Mouse (Mus musculus) adrenal gland, adult (tissue): ENCODE results near the gene Rbm6.

Experiments
- DNase-seq, 2 experiments: peaks; one replicate each; pipeline ENCODE4 v3.0.0; 2022 to 2023; ENCODE audit warnings: low spot score in 1 of 2; ENCODE audit not compliant: inconsistent age in 2 of 2

The Rbm6 gene

DNA sequence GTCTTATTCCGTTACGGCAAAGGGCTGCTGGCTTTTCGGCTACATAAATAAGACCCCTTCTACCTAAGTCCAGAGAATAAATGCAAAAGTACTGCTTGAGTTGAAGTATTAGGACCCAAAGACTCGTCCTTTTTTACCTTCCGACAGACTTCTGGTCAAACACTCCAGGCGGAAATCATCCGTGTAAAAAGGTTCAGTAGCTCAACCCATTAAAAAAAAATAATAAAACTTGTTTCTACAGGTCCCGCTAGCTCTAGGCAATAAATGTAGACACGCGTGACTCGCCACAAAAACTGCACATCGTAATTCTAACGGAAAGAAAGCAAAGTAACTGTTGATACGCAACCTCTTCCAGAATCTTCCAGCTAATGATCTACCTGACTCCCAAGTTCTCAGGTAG, at the start of gene Rbm6:
Gene Rbm6, minus strand, starts transcription at position 101 of the 400 bp plus-strand sequence.
- no peak for DNase-seq

DNA sequence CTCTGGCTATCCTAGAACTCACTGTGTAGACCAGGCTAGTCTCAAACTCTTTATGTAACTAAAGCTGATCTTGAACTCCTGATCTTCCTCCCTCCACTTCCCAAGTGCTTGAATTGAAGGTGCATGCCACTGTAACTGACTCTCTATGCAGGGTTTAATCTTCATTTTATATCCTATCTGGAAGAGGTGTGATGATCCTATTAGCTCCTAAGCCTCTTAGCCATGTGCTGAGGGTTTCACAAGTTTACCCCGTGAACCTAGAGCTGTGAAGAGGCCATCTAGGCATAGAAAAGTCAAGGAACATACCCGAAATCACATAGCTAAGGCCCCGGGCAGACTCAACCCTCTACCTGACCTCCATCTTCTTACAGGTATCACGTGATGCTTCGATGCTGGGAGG, 46.4 kb upstream of the Rbm6 start:
- no peak for DNase-seq

DNA sequence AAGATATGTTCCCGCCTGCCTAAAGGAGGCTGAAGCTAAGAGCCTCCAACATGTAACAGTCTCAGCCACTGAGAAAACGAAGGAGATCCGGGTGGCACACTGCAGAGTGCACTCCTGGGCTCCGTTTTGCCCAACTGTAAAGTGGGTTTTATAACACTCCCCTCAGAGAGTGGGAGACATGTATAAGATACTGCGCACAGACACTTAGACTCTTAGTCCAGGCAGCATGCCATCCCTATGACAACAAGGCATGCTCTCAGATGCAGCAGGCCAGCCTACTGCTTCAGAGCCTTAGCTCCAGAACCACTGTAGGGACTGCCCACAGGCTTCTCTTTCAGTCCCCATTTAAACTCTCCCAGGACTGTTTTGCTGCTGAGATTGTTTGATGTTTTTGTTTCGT, 45.8 kb upstream of the Rbm6 start:
- no peak for DNase-seq

DNA sequence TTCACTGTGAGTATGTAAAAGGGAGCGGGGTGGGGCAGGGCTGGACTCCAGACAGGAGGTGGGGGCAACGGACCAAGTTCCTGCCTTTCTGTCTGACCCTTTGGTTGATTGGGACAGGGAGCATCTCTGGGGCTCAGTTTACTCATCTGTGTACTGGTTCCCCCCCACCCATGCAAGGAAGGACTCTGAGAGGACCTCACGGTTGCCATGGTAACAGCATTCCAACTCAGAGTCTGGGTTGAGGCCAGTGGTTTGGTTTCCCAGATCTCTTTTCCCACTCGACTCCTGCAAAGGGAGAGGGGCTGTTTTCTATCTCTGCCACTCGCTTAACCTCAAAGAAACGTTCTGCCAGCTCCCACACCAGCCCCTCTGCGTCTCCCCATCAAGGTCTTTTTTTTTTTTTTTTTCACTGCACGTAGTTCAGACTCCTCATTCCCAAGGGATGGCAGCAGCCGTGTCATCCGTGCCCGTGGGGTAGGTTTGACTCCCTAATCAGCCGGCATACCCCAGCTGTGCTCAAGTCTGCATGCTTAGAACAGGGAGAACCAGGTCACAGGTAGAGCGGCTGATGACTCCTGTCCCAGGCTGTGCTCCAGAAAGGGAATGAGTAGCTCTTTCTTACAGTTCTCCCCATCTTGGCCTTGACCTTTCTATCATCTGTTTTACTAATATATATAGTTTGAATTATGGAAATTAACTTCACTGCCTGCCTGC, 45.0 kb upstream of the Rbm6 start:
- DNase-seq, result peak in 1 of 2 experiments; percentile 47

DNA sequence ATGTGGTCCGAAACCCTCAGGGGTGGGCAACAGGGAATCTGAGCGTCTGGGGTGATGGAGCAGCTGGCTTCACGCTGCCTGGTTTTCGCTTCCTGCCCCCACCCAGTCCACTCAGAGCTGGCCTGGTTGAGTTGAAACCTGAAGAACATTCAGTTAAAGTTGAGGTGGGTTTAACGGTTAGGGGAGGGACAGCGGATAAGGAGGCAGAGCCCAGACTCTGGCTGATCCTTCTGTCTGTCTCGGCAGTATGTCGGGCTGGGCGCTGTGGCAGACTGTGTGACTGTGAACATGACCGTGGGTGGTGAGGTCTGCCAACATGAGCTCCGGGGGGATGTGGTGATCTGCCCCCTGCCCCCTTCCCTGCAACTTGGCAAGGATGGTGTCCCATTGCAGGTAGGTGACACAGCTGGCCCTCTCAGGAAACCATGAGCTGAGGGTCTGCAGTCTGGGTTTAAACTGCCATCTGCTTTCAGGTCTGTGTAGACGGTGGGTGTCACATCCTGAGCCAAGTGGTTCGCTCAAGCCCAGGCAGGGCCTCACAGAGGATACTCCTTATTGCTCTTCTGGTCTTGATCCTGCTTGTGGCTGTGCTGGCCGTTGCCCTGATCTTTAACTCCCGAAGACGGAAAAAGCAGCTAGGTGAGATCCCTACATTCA, 41.9 kb upstream of the Rbm6 start:
- DNase-seq, result no peak

DNA sequence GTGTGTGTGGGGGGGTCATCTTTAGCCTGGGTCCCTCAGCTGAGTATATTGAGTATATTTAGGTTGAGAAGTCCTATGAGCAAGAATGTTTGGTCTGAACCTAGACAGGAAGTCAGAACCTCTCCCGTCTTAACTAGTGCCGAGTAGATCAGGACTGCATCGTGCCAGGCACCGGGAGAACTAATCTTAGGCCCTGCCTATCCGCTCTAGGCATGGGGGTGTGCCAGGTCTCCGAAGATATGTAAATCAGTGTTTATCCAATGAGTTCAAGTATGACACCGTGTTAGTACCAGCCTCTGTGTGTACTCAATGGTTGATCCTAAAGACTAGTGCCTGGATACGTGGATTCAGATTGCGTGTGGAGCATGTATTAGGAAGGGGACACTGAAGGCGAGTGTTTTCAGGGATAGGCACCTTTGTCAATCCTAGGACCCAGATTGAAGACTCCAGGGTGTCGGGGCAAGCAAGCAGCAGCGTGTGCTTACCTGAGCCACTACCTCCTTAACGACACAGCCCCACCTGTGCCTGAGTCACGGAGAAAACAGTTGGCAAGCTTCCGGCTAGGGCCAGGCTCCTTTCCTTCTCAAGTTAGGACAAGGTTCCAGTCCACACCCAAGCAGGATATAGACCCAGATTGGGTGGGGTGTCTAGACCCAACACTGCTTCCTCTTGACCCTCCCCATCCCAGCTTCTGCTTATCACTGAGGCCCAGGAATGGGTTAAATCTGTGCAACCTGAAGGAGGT, 37.2 kb upstream of the Rbm6 start:
- peak in 1 of 2 experiments; percentile 59 for DNase-seq

DNA sequence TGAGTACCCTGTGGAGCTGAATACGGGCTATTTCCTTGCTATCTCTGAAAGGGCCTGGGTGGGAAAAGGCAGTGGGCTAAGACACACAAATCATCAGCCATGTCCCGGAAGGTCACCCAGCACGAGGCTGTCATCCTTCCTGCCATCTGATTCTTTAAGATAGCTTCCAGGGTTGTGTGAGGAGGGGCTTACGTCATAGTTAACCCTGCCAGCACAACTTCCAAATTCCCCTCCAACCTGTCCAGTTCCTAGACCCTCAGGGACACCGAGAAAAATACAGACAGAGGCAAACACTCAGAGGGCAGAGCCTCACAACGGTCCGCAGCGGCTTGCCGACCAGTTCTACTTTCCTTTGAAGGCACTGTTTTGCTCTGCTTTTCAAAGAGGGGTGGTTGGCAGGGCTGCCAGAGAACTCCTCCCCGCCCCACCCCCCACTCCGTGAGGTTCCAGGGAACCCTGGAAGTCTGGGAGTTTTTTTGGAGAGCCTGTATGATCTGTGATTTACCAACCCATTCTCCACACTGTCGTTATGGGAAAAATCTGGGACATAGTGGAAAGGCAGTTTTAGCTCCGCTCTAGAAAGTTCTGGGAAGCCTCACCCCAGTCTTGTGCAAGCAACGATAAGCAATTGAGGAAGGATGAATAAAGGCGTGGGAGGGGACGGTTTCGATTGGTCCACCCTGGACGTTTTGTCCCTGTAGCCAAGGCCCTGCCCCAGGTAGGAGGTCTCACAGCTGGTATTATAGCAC, 35.5 kb upstream of the Rbm6 start:
- DNase-seq, result peak; percentile 65 to 88

DNA sequence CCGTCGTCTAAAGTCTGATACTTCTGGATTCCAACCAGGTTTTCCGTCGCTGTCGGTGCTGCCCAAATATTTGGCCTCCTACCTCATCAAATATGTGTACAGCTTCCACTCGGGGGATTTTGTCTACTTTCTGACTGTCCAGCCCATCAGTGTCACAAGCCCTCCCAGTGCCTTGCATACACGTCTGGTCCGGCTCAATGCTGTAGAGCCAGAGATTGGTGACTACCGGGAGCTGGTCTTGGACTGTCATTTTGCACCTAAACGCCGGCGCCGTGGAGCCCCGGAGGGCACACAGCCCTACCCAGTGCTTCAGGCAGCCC, 34.7 kb upstream of the Rbm6 start:
- DNase-seq, result peak in 1 of 2 experiments; percentile 36

DNA sequence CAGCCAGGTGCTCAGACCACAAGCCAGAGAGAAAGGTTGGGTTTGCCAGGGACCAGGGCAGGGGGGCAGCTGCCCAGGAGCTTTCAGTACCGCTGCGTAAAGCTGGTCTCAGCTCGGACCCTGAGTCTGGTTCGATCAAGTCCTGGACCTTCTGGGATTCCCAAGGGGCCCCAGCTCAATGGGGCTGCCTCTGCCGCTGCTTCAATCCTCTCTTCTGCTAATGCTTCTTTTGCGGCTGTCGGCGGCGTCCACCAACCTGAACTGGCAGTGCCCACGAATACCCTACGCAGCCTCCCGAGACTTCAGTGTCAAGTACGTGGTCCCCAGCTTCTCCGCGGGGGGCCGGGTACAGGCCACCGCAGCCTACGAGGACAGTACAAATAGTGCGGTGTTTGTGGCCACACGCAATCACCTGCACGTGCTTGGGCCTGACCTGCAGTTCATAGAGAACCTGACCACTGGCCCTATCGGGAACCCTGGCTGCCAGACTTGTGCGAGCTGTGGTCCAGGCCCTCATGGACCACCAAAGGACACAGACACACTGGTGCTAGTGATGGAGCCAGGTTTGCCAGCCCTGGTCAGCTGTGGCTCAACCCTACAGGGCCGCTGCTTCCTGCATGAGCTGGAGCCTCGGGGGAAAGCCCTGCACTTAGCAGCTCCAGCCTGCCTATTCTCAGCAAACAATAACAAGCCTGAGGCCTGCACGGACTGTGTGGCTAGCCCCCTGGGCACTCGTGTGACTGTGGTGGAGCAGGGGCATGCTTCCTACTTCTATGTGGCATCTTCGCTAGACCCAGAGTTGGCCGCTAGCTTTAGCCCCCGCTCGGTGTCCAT, 34.1 kb upstream of the Rbm6 start:
- peak in 1 of 2 experiments; percentile 75 for DNase-seq

DNA sequence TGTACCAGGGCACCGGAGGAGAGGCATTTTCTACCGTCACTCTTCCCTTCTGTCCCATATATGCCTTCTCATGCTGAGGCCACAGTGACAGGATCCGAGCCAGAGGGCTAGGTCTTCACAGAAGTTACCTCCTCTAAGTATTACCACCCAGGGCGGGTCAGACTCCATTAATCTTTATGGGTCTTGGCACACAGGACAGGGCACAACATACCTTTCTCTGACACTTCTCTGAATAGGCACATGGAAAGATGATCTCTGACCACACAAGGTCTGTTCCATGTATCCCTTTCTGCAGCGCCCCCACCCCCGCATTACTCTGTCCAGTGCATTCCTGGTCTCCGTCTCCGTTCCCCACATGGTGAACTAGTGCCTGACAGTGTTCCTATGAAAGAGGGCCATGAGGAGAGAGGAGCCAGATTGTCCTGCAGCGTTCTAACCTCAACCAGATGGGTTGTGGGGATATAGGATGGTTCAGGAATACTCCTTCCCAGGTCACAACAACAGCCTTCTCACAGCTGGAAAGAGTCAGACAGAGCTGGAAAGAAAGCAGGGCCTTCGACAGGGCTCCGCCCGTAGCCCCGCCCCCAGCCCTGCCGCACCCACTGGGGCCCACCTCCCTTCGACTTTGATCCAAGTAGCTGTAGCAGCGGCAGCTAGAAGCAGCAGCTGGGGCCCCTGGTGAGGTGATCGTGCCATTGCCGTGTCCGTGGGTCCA, 33.4 kb upstream of the Rbm6 start, which contains the start of gene Mst1r:
Gene Mst1r, plus strand, starts transcription at position 622 of the 715 bp plus-strand sequence.
- DNase-seq, result peak; percentile 87 to 93

DNA sequence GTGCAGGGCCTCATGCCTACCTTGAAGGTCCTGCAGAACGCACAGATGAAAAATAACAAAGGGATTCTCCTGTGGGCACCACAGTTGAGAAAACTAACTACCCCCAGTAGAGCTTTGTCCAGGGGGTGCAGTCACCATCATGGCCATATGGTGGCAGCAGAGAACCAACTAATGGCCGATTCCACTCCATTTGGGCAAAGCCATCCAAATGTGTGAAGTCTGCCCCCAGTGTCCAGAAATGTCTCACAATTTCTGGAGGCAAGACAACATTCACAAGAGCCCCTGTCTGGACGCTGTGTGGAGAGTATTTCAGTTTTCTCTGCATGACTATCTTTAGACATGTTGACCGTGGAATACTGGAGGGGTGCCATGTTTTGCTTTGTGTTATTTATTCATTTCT, 31.7 kb upstream of the Rbm6 start:
- DNase-seq, result peak; percentile 85 to 96

DNA sequence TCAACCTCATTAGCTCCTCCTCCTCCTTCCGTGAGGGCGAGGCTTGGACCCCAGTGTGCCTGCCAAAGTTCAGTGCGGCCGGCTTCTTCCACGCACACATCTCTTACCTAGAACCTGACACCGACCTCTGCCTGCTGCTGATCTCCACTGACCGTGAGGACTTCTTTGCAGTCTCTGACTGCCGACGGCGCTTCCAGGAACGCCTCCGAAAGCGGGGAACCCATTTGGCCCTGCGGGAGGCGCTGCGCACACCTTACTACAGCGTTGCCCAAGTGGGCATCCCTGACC, 28.5 kb upstream of the Rbm6 start:
- DNase-seq, result no peak

DNA sequence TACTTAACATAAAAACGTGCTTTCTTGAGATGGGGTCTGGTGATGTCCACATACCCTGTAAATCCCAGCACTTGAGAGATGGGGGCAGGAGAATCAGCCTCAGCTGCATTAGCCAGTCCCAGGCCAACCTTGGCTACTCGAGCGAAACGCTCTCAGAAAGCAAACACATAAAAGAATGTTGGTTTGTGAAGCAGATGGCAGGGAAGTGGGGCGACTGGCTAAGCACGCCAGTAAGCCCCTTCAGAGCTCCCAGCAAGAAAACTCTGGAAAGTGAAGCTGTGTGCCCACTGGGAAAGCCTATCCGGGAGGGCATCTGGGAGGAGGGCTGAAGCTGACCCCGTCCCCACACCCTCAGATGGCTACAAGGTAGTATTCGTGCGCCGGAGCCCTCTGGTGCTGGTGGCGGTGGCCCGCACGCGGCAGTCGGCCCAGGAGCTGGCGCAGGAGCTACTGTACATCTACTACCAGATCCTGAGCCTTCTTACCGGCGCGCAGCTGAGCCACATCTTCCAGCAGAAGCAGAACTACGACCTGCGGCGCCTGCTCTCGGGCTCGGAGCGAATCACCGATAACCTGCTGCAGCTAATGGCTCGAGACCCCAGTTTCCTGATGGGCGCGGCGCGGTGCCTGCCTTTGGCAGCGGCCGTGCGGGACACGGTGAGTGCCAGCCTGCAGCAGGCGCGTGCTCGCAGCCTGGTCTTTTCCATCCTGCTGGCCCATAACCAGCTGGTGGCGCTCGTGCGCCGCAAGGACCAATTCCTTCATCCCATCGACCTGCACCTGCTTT, 28.0 kb upstream of the Rbm6 start:
- DNase-seq, result peak; percentile 73 to 89

DNA sequence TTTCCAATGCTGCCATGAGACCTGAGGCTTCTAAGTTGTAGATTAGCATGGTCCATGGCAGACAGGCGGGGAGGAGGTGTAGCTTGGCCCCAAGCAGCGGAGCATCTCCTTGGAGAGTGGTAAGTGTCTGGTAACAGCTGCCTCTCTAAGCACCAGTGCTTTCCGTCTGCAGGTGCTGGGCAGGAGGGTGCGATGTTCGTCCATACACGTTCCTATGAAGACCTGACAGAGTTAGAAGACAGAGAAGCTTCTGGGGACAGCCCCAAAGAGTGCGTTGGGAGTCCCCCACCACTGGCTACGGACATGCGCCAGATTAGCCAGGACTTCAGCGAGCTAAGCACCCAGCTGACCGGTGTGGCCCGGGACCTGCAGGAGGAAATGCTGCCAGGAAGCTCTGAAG, 26.8 kb upstream of the Rbm6 start:
- no peak for DNase-seq

DNA sequence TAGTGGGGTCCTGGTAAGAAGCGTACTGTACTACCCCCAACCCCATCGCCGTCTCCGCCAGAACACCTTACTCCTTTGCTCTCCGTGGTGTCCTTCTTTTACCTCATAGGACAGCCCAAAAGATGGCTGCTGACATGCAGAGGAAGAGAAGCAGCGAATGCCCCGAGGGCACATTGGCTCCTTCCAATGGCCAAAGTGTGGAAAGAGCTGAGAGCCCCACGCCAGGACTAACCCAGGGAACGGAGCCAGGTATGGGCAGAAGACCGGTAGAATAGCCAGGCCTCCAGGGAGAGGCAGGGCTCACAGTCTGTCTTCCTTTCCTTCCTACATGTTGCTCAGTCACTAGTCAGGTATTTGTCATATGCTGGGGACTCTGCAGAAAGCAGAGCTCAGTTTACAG, 25.5 kb upstream of the Rbm6 start:
- peak in 1 of 2 experiments; percentile 48 for DNase-seq

DNA sequence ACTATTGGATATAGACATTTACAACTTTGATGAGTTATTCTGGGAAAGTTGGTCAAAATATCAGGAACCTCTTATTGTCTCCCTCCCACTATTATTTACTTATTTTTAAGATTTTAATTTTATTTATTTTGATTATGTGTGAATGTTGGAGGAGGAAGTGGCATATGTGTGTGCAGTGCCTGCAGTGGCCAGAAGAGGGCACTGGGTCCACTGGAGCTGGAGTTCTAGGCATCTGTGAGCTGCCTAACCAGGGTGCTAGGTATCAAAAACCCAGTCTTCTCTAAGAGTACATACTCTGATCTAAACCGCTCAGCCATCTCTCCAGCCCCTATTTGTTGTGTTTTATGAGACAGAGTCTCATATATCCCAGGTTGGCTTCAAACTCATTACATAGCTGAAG, 18.0 kb upstream of the Rbm6 start:
- no peak for DNase-seq

DNA sequence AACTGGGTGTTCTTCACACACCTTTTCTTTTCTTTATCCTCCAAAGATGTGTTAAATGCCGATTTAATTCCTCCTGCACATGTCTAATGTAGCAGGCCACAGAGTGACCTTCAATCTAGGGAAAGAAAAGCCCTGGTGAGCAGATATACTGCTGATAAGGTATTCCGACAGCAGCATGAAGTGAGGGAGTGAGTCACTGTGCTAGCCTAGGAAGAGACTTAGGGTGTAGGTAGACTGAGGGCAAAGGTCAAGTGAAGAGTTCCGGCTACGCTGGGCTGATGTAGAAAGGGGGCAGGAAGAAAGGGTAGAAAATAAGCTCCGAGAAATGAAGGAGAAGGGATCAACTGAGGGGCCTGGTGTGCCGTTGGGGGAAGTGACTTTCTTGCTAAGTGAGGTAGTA, 17.2 kb upstream of the Rbm6 start:
- no peak for DNase-seq

DNA sequence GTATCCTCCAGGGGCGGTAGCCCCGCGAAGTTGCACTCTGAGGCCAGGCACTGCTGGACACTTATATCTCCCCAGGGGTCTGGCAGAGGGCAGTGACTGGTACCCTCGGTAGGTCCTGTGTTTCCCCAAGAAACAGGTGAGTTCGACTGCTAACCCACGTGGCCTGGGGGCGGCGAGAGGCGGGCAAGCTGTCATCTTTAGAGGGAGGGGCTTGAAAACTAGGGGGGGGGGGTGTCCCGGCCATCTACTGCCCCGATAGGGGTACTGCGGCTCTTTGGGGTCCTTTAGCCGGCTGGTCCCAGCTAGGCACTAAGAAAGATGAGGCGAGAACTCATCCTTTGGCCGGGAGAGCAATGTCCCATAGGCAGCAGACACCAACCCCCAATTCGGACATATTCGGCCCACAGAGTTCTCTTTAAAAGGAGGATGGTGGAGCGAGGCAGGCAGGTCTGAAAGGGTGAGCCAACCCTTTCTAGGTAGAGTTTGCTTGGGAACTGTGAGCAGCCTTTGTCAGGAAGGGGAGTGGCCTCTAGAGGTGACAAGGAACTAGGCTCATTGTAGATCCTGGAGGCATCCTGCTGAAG, 15.3 kb upstream of the Rbm6 start:
- peak; percentile 40 to 76 for DNase-seq

DNA sequence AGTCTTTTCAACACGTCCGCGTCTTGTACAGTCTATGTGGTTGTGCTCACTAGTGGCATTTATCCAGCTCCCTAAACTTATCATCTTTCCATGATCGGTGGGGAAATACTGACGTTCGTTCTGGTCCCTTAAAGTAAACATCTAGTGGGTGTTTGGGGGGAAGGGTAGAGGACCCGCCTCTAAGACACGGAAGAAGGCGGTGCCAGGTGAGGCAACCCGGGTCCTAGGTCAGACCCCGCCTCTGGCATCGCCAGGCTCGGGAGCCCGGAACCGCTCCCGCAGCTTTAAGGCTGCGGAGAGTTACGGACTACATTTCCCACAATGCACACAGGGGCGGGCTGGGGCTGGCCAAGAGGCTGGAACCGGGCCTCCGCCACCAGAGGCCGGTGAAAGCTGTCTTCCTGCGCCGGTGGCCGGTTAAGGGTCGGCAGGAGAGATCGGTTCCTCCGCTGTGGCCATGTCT, 14.8 kb upstream of the Rbm6 start, which contains the start of gene Mon1a:
Gene Mon1a, plus strand, starts transcription at position 348 of the 463 bp plus-strand sequence.
- DNase-seq, result peak; percentile 95 to 97
